Mouse (Mus musculus): ENCODE measurements around the gene Tenm4.

- TF ChIP-seq CTCF (conservative IDR thresholded peaks at IDR 0.05 in 1 of 2, IDR thresholded peaks at IDR 0.05 in 1 of 2; ENCODE audit: low read depth in 2 of 2, low read length in 2 of 2) (no peak), HCFC1 (IDR thresholded peaks at IDR 0.05; ENCODE audit: low read depth, low read length) (no peak), CHD2 (IDR thresholded peaks at IDR 0.05; ENCODE audit: low read length) (no peak), RCOR1 (conservative IDR thresholded peaks at IDR 0.05; ENCODE audit: low read depth, low read length) (no peak), CHD1 (IDR thresholded peaks at IDR 0.05; ENCODE audit: low read depth, low read length) (no peak), MAZ (IDR thresholded peaks at IDR 0.05; ENCODE audit: low read depth, low read length) (no peak), USF1 (IDR thresholded peaks at IDR 0.05; ENCODE audit: low read depth, low read length) (no peak), POLR2AphosphoS2 (IDR thresholded peaks at IDR 0.05; ENCODE audit: low read depth, low read length) (no peak), ZNF384 (IDR thresholded peaks at IDR 0.05; ENCODE audit: low read depth, low read length) (no peak), POLR2A (IDR thresholded peaks at IDR 0.05; ENCODE audit: low read depth, low read length) (no peak), NRF1 (IDR thresholded peaks at IDR 0.05; ENCODE audit: low read depth, low read length) (no peak), E2F4 (IDR thresholded peaks at IDR 0.05; ENCODE audit: insufficient replicate concordance, low read depth, low read length) (no peak), MAX (IDR thresholded peaks at IDR 0.05; ENCODE audit: low read length) (no peak), ELF1 (IDR thresholded peaks at IDR 0.05; ENCODE audit: low read depth, low read length) (no peak)
Measured at GRCm38 (mm10) chr7:96605316-96605715, 434.3 kb downstream of the Tenm4 start.

Data from CH12.LX (cell line).